Mouse (Mus musculus) mesoderm, embryonic 11.5 days (tissue): ENCODE measurements at regions not wholly inside any gene's neighbourhood (a gene's known extent, or its start where the extent isn't known, plus 50 kb on each side); places are given as distances from the start of the nearest gene placed in this dataset.
A peak's percentile ranks its signal among the peaks of the same experiment; 100 is the strongest.

Experiments
- DNase-seq: peaks from one replicate; pipeline ENCODE4 v3.0.0-alpha.2; 2012; ENCODE audit warnings: low read depth, low spot score

- DNase-seq = no peak
These were observed 813.6 kb downstream of the Gm9008 start for GRCm38 (mm10) chr6:75683935-75684334.

GRCm38 (mm10) chr6:75644363-75644720 lies 853.2 kb downstream of the Gm9008 start:
- DNase-seq = no peak

- DNase-seq = no peak
These were observed 853.8 kb downstream of the Gm9008 start for GRCm38 (mm10) chr6:75643581-75644362.

- no peak for DNase-seq
These were observed 861.5 kb downstream of the Gm9008 start for GRCm38 (mm10) chr6:75636050-75636449.

GRCm38 (mm10) chr6:75602536-75603279 lies 894.9 kb downstream of the Gm9008 start:
- DNase-seq = no peak

GRCm38 (mm10) chr6:75558431-75558830 lies 939.2 kb downstream of the Gm9008 start:
- DNase-seq = no peak

GRCm38 (mm10) chr6:75542247-75542700 lies 955.3 kb downstream of the Gm9008 start:
- peak; percentile 2 for DNase-seq

- no peak for DNase-seq
These were observed 957.9 kb downstream of the Gm9008 start for GRCm38 (mm10) chr6:75539703-75540102.
